Mouse (Mus musculus) cerebellum, postnatal 25 days (tissue): ENCODE results near the gene Olfr411.

Experiments used
- DNase-seq, 2 experiments: peaks; one replicate each; pipeline ENCODE4 v3.0.0; 2021; ENCODE audit warnings: mixed read lengths in 2 of 2

Gene Olfr411

DNA sequence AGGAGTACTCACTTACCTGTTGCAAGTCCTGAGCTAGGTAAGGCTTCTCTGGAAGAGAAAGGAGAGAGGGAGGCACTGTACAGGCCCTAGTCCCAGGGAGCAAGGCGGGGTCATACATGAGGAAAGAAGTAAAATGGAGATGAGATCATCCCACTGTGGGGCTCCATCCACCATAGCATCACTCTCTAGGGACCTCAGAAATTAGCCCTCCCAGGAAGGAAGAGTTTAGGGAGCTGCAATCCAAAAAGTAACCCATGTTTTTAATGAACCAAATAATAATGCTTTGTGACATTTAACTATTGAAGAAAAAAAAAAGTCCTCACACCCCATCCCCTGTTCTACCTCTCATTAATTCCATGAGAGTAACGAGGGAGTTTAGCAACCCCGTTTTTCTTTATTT is at the start of gene Olfr411:
TSS of gene Olfr411 (minus strand) at position 101 of the 400 bp plus-strand sequence.
- DNase-seq = no peak

GRCm38 (mm10) chr11:74402126-74402525 is 49.7 kb upstream of the Olfr411 start:
- no peak for DNase-seq

GRCm38 (mm10) chr11:74395583-74395982 is 43.1 kb upstream of the Olfr411 start:
- DNase-seq = no peak

- DNase-seq = no peak
These were observed 41.0 kb upstream of the Olfr411 start for GRCm38 (mm10) chr11:74393489-74393888.

DNA sequence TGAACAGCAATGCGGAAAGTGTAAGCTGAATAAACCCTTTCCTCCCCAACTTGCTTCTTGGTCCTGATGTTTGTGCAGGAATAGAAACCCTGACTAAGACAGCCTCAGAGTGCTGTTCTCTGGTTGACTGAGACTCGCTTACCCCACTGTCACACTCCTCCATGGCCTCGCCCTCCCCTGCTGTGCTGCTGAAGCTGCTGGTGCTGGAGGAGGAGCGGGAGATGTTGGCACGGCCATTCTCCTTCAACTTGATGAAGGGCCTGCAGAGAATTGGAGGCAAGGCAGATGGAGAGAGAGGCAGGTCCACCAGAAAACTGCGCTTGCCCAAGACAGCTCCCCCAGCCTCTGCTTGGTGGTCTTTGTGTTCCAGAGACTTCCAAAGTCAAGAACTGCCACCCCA is 40.5 kb upstream of the Olfr411 start:
- DNase-seq = no peak

DNA sequence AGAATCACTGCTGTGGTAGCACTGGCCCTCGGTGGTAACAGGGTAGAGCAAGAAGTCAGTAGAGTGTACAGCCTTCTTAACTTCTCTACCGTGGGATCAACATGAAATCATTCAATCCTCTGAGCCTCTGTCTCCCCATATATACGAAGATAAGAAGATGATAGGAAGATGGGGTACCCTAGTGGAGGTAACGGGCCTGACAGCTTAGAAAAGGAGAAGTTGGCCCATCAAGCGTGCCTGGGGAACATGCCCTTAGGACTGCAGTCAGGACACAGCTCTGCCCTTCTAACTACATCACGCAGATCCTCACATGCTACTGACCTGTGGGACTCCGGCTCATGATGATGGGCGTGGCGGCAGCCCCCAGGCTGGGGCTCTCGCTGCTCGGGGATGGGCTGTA is 39.4 kb upstream of the Olfr411 start:
- DNase-seq = no peak

GRCm38 (mm10) chr11:74387203-74387602 is 34.8 kb upstream of the Olfr411 start:
- peak in 1 of 2 experiments; percentile 38 for DNase-seq

DNA sequence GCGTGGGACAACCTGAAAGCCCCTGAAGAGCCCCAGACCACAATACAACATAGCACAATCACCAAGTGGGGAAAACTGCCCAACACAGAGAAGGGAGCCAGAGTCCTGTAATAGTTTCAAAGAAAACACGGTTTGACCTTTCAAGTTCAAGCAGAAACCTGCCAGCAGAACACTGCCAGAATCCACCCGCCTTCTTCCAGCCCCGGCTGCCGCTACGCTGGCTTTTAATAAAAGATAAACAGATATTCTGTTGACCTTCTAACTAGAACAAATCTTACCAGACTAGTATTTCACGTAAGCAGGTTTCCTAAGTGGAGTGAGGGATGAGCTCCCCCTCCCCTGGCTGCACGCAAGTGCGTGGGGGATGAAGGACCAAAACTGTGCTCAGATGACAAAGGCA is 33.2 kb upstream of the Olfr411 start:
- DNase-seq = no peak

GRCm38 (mm10) chr11:74379166-74379873 is 26.9 kb upstream of the Olfr411 start:
- DNase-seq = peak in 1 of 2 experiments; percentile 31

- DNase-seq = peak; percentile 48 to 75
These were observed 24.4 kb upstream of the Olfr411 start for GRCm38 (mm10) chr11:74376847-74377246.

DNA sequence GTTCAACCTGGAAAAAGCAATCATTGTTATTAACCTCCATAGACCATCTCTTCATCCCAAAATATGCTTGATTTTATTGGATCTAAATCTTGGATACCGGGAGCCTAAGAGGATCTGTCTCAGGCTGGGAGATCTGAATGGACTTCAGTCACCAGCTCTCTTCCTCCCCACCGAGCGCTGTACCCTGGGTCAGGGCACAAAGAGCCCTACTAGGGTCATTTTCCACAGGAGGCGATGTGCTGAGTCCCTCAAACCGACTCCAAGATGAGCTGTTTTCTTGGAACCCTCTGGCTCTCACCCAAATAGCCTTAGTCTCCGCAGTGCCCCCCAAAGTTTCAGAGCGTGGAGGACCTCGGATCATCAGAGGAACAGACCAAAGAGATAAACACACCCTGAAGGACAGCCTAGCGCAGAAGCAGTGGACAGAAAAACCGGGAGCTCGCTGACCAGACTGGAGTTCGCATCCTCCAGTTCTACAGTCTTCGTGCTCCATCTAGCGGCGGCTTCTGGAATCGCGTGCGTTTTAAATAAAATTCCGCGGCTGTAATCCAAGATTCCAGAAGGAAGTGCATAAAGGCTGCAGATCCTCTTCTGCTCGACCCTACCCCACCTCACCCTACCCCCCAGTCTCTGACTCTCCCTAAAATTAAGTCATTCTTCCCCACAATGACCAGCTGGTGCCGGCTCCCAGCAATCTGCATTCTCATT is 19.1 kb upstream of the Olfr411 start:
- DNase-seq = peak; percentile 82 to 86

DNA sequence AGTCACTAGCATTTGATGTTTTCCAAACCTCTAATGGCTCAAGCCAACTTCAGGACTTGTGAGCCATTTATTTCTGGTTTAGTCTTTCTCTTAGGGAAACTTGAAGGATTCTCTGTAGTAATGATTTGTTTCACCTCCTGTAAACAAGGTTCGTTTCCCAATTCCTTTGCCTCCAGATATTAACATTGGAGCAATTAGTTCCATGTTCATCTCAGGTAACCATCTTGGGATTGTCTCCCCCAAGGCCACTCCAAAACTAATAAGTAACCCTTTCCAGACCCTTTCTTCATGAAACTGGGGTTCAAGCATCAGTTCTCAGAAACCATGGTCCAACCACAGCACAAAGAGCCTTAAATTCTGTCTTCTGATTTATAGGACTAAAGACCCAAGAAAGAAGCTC is 9.3 kb upstream of the Olfr411 start, which contains the start of gene Olfr412:
TSS of gene Olfr412 (plus strand) at position 301 of the 400 bp plus-strand sequence.
- no peak for DNase-seq

GRCm38 (mm10) chr11:74337931-74338330 is 14.5 kb downstream of the Olfr411 start, which contains the start of gene Olfr410:
Gene Olfr410, minus strand, starts transcription at chr11:74338031.
- DNase-seq = no peak

DNA sequence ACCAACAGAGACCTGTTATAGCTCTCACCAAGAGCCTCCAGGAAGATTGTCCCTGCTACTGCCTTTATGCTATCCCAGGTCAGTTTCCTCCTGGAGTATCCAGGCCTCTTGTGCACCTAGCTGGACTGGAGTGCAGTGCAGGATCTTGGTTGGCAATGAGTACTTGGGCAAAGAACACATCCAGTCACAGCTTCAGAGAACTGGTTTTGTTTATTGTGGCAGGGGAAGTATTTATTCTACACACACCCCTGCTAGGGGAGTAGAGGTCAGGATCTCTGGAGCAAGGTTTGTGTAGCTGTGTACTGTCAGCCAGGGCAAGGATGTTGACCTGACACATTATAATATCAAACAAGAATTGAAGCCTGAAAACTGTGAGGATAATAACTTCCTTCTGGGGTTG is 23.7 kb downstream of the Olfr411 start:
- no peak for DNase-seq

GRCm38 (mm10) chr11:74326044-74326443 is 26.4 kb downstream of the Olfr411 start:
- no peak for DNase-seq
